Mouse (Mus musculus): Measurements from ENCODE around the gene Psmb11. TPM values are rescaled to one million over a fixed set of nuclear protein-coding genes. Genes with fewer than 3 reads are reported as not detected.
A peak's percentile ranks its signal among the peaks of the same experiment; 100 is the strongest.

The Psmb11 gene
- polyA plus RNA-seq (2012; rRNA removed) = 0.04 and 0.38 TPM in 2 replicates

GRCm38 (mm10) chr14:54621133-54621532, at the start of gene Psmb11:
Gene Psmb11, plus strand, starts transcription at chr14:54621433.
- Histone ChIP-seq H3K4me3 (ENCODE audit: control insufficient read depth, low read depth, low read length) (no peak within 1 kb of the TSS), H3K4me1 (ENCODE audit: control insufficient read depth, insufficient read depth, low read length) (no peaks in the 10 kb centered on the region; the same call in none of the 2 replicates), H3K27ac (ENCODE audit: control insufficient read depth, insufficient read depth, low read depth, low read length) (no peak within 1 kb of the TSS), H3K27me3 (ENCODE audit: control insufficient read depth, insufficient read depth, low read length) (no peaks in the 10 kb centered on the region), H3K36me3 (ENCODE audit: control insufficient read depth, insufficient read depth, low read length) (no peaks in the 10 kb centered on the region; the same call in 1 of the 2 replicates)
- TF ChIP-seq CTCF (IDR thresholded peaks at IDR 0.05; ENCODE audit: control insufficient read depth, insufficient read depth, insufficient replicate concordance, low read depth, low read length) = no peak
- no peak for TF ChIP-seq POLR2A (IDR thresholded peaks at IDR 0.05; ENCODE audit: control insufficient read depth, low read depth, low read length)

GRCm38 (mm10) chr14:54572122-54572521, 49.1 kb upstream of the Psmb11 start:
- H3K4me3 ChIP-seq (ENCODE audit: control insufficient read depth, low read depth, low read length) = no peak overlapping the region
- no peaks in the 10 kb centered on the region for H3K36me3 ChIP-seq (ENCODE audit: control insufficient read depth, insufficient read depth, low read length)
- H3K4me1 ChIP-seq (ENCODE audit: control insufficient read depth, insufficient read depth, low read length) = peaks cover 37% of the 10 kb centered on the region

GRCm38 (mm10) chr14:54572790-54573736, 48.2 kb upstream of the Psmb11 start:
- peaks cover 45% of the 10 kb centered on the region for H3K4me1 ChIP-seq (ENCODE audit: control insufficient read depth, insufficient read depth, low read length)
- TF ChIP-seq CTCF (IDR thresholded peaks at IDR 0.05; ENCODE audit: control insufficient read depth, insufficient read depth, insufficient replicate concordance, low read depth, low read length) = no peak
- TF ChIP-seq POLR2A (IDR thresholded peaks at IDR 0.05; ENCODE audit: control insufficient read depth, low read depth, low read length) = no peak

More at GRCm38 (mm10) chr14:54572122-54572521, 49.1 kb upstream of the Psmb11 start:
- no peaks in the 10 kb centered on the region for H3K27me3 ChIP-seq (ENCODE audit: control insufficient read depth, insufficient read depth, low read length)
- no peak for TF ChIP-seq POLR2A (IDR thresholded peaks at IDR 0.05; ENCODE audit: control insufficient read depth, low read depth, low read length)
- no peak for TF ChIP-seq CTCF (IDR thresholded peaks at IDR 0.05; ENCODE audit: control insufficient read depth, insufficient read depth, insufficient replicate concordance, low read depth, low read length)
- no peak overlapping the region for H3K27ac ChIP-seq (ENCODE audit: control insufficient read depth, insufficient read depth, low read depth, low read length)

GRCm38 (mm10) chr14:54574253-54574652, 47.0 kb upstream of the Psmb11 start:
- no peak for TF ChIP-seq POLR2A (IDR thresholded peaks at IDR 0.05; ENCODE audit: control insufficient read depth, low read depth, low read length)
- TF ChIP-seq CTCF (IDR thresholded peaks at IDR 0.05; ENCODE audit: control insufficient read depth, insufficient read depth, insufficient replicate concordance, low read depth, low read length) = no peak
- H3K4me1 ChIP-seq (ENCODE audit: control insufficient read depth, insufficient read depth, low read length) = peaks cover 44% of the 10 kb centered on the region
- H3K36me3 ChIP-seq (ENCODE audit: control insufficient read depth, insufficient read depth, low read length) = no peaks in the 10 kb centered on the region
- no peak overlapping the region for H3K27ac ChIP-seq (ENCODE audit: control insufficient read depth, insufficient read depth, low read depth, low read length)
- no peaks in the 10 kb centered on the region for H3K27me3 ChIP-seq (ENCODE audit: control insufficient read depth, insufficient read depth, low read length)
- no peak overlapping the region for H3K4me3 ChIP-seq (ENCODE audit: control insufficient read depth, low read depth, low read length)

More at GRCm38 (mm10) chr14:54572790-54573736, 48.2 kb upstream of the Psmb11 start:
- Histone ChIP-seq H3K36me3 (ENCODE audit: control insufficient read depth, insufficient read depth, low read length) (no peaks in the 10 kb centered on the region), H3K27ac (ENCODE audit: control insufficient read depth, insufficient read depth, low read depth, low read length) (no peak overlapping the region), H3K27me3 (ENCODE audit: control insufficient read depth, insufficient read depth, low read length) (no peaks in the 10 kb centered on the region), H3K4me3 (ENCODE audit: control insufficient read depth, low read depth, low read length) (no peak overlapping the region)

- Histone ChIP-seq H3K4me3 (ENCODE audit: control insufficient read depth, low read depth, low read length) (peak overlapping the region; percentile 89), H3K36me3 (ENCODE audit: control insufficient read depth, insufficient read depth, low read length) (no peaks in the 10 kb centered on the region), H3K27ac (ENCODE audit: control insufficient read depth, insufficient read depth, low read depth, low read length) (peak overlapping the region; percentile 56), H3K4me1 (ENCODE audit: control insufficient read depth, insufficient read depth, low read length) (peaks cover 44% of the 10 kb centered on the region), H3K27me3 (ENCODE audit: control insufficient read depth, insufficient read depth, low read length) (no peaks in the 10 kb centered on the region)
- TF ChIP-seq CTCF (IDR thresholded peaks at IDR 0.05; ENCODE audit: control insufficient read depth, insufficient read depth, insufficient replicate concordance, low read depth, low read length) (no peak), POLR2A (IDR thresholded peaks at IDR 0.05; ENCODE audit: control insufficient read depth, low read depth, low read length) (no peak)
These were observed 46.2 kb upstream of the Psmb11 start for GRCm38 (mm10) chr14:54575031-54575430.

GRCm38 (mm10) chr14:54575631-54576030, 45.6 kb upstream of the Psmb11 start:
- no peaks in the 10 kb centered on the region for H3K36me3 ChIP-seq (ENCODE audit: control insufficient read depth, insufficient read depth, low read length)
- peaks cover 44% of the 10 kb centered on the region for H3K4me1 ChIP-seq (ENCODE audit: control insufficient read depth, insufficient read depth, low read length)
- H3K27ac ChIP-seq (ENCODE audit: control insufficient read depth, insufficient read depth, low read depth, low read length) = peak overlapping the region; percentile 74
- no peak for TF ChIP-seq CTCF (IDR thresholded peaks at IDR 0.05; ENCODE audit: control insufficient read depth, insufficient read depth, insufficient replicate concordance, low read depth, low read length)
- TF ChIP-seq POLR2A (IDR thresholded peaks at IDR 0.05; ENCODE audit: control insufficient read depth, low read depth, low read length) = no peak; the same call in 1 of the 2 replicates
- H3K27me3 ChIP-seq (ENCODE audit: control insufficient read depth, insufficient read depth, low read length) = no peaks in the 10 kb centered on the region
- H3K4me3 ChIP-seq (ENCODE audit: control insufficient read depth, low read depth, low read length) = peak overlapping the region; percentile 89
